Mouse (Mus musculus): ENCODE measurements around the gene Reps1. TPM values are rescaled to one million over a fixed set of nuclear protein-coding genes. Genes with fewer than 3 reads are reported as not detected.
A peak's percentile ranks its signal among the peaks of the same experiment; 100 is the strongest.

The Reps1 gene
- polyA plus RNA-seq, 1 experiment = 33.7 TPM

DNA sequence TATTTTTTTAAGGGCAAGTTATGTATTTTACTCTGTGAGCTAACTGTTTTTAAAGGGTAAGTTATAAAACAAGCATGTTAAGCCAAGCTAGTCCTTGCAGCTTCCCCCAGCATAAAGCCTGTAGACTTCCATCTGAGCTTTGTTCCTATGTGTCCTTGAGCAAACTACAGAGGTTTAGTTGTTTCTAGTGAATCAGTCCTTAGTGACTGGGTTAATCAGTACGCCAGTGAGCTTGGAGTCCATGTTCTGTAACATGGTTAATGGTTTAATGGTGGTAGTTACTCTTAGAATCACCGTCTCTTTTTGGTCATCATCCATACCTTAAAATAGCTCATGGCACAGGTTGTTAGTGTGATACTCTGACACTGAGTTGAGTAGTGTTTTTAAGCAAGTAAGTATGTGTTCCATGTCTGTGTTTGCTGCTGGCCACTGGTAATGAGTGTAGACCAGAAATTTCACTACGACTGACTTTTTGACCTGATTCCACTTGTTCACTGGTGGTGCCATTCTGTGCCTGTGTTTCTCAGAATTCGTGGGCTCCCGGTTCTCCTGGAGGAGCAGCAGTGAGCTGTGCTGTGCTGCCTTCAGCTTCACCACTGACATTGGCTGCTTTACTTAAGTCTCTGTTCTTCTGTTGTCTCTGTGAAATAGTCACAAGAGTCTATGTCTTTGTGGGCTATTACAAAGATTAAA is 18.9 kb downstream of the Reps1 start:
- TF ChIP-seq MYOD1 (IDR thresholded peaks at IDR 0.05; ENCODE audit: control insufficient read depth in 1 of 3, insufficient read length in 2 of 3, low read depth in 2 of 3) (no peak), TCF12 (IDR thresholded peaks at IDR 0.05; ENCODE audit: insufficient read depth, poor library complexity, severe bottlenecking) (no peak), SRF (IDR thresholded peaks at IDR 0.05; ENCODE audit: control insufficient read depth, insufficient read length, low read depth) (no peak), CEBPB (IDR thresholded peaks at IDR 0.05; ENCODE audit: insufficient read depth, poor library complexity, severe bottlenecking) (no peak), POLR2A (IDR thresholded peaks at IDR 0.05; ENCODE audit: insufficient read length, low read depth) (no peak), REST (IDR thresholded peaks at IDR 0.05; ENCODE audit: insufficient read depth, insufficient read length) (no peak), MYOG (IDR thresholded peaks at IDR 0.05; ENCODE audit: control insufficient read depth in 1 of 3, insufficient read depth in 1 of 3, insufficient read length in 2 of 3, low read depth in 2 of 3) (no peak), USF1 (IDR thresholded peaks at IDR 0.05; ENCODE audit: low read depth) (no peak), POLR2AphosphoS2 (IDR thresholded peaks at IDR 0.05; ENCODE audit: insufficient read length, low read depth) (no peak), TCF3 (IDR thresholded peaks at IDR 0.05; ENCODE audit: insufficient read length, low read depth) (no peak), E2F4 (IDR thresholded peaks at IDR 0.05; ENCODE audit: insufficient read depth) (no peak), MAX (IDR thresholded peaks at IDR 0.05; ENCODE audit: low read depth) (no peak)
- H3K36me3 ChIP-seq (ENCODE audit: control insufficient read depth, insufficient read depth) = peaks cover 9% of the 10 kb centered on the region
- H3K4me3 ChIP-seq = no peak overlapping the region

DNA sequence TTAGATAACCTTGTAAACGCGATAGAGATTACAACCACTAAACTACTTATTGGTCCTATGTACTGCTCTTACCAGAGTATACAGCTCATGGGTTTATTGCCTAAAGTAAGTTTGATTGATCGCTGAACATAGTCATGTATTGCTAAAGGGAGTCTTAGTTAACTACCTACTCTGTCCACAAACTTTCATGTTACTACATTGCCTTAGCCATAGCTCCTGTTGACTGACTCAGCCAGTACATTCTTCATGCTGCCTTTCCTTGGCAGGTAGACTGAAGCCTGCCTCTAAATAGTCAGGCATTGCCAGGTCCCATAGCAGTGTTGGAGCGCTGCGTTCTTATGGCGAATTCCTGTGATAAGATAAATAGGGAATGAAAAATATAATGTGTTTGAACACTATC is 20.2 kb downstream of the Reps1 start:
- peaks cover 49% of the 10 kb centered on the region for H3K79me2 ChIP-seq (ENCODE audit: control insufficient read depth, insufficient read depth)
- H3K27me3 ChIP-seq (ENCODE audit: control insufficient read depth, insufficient read depth, insufficient read length) = no peaks in the 10 kb centered on the region
- peaks cover 9% of the 10 kb centered on the region for H3K36me3 ChIP-seq (ENCODE audit: control insufficient read depth, insufficient read depth)
- H3K4me3 ChIP-seq = no peak overlapping the region
- H3K4me2 ChIP-seq (ENCODE audit: low read depth) = no peak overlapping the region
- no peak overlapping the region for H3ac ChIP-seq (ENCODE audit: control insufficient read depth, insufficient read length)
- TF ChIP-seq SRF (IDR thresholded peaks at IDR 0.05; ENCODE audit: control insufficient read depth, insufficient read length, low read depth) (no peak), MYOG (IDR thresholded peaks at IDR 0.05; ENCODE audit: control insufficient read depth in 1 of 3, insufficient read depth in 1 of 3, insufficient read length in 2 of 3, low read depth in 2 of 3) (no peak)

More for the DNA sequence above, 18.9 kb downstream of the Reps1 start:
- Histone ChIP-seq H3ac (ENCODE audit: control insufficient read depth, insufficient read length) (no peak overlapping the region), H3K27me3 (ENCODE audit: control insufficient read depth, insufficient read depth, insufficient read length) (no peaks in the 10 kb centered on the region), H3K79me2 (ENCODE audit: control insufficient read depth, insufficient read depth) (peaks cover 43% of the 10 kb centered on the region), H3K4me2 (ENCODE audit: low read depth) (no peak overlapping the region)

DNA sequence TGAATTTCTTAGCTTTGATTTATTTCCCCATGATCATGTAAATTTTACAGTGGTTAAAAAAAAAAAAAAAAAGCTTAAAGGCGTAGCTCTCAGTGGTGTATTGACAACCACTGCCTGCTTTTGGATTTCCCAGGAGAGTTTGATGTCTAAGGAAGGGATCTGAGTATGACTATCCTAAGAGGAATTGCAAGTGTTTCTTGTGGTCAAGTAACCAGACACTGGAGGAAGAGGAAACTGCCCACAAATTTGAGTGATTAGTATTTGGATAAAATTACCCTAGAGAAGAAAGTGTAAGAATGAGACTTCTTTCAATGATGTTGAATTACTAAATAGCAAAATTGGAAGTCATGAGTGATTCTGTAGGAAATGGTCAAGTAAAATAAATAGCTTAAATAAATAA is 25.9 kb downstream of the Reps1 start:
- Histone ChIP-seq H3K27me3 (ENCODE audit: control insufficient read depth, insufficient read depth, insufficient read length) (no peaks in the 10 kb centered on the region), H3K36me3 (ENCODE audit: control insufficient read depth, insufficient read depth) (peaks cover 9% of the 10 kb centered on the region), H3ac (ENCODE audit: control insufficient read depth, insufficient read length) (no peak overlapping the region), H3K4me3 (no peak overlapping the region), H3K4me2 (ENCODE audit: low read depth) (peak overlapping the region; percentile 55), H3K79me2 (ENCODE audit: control insufficient read depth, insufficient read depth) (peaks cover 30% of the 10 kb centered on the region)
- TF ChIP-seq REST (IDR thresholded peaks at IDR 0.05; ENCODE audit: insufficient read depth, insufficient read length) (no peak), TCF12 (IDR thresholded peaks at IDR 0.05; ENCODE audit: insufficient read depth, poor library complexity, severe bottlenecking) (no peak), USF1 (IDR thresholded peaks at IDR 0.05; ENCODE audit: low read depth) (no peak), POLR2A (IDR thresholded peaks at IDR 0.05; ENCODE audit: insufficient read length, low read depth) (no peak), E2F4 (IDR thresholded peaks at IDR 0.05; ENCODE audit: insufficient read depth) (no peak), MYOG (IDR thresholded peaks at IDR 0.05; ENCODE audit: control insufficient read depth in 1 of 3, insufficient read depth in 1 of 3, insufficient read length in 2 of 3, low read depth in 2 of 3) (no peak), POLR2AphosphoS2 (IDR thresholded peaks at IDR 0.05; ENCODE audit: insufficient read length, low read depth) (no peak), MYOD1 (IDR thresholded peaks at IDR 0.05; ENCODE audit: control insufficient read depth in 1 of 3, insufficient read length in 2 of 3, low read depth in 2 of 3) (no peak), CEBPB (IDR thresholded peaks at IDR 0.05; ENCODE audit: insufficient read depth, poor library complexity, severe bottlenecking) (no peak), SRF (IDR thresholded peaks at IDR 0.05; ENCODE audit: control insufficient read depth, insufficient read length, low read depth) (no peak), MAX (IDR thresholded peaks at IDR 0.05; ENCODE audit: low read depth) (no peak), TCF3 (IDR thresholded peaks at IDR 0.05; ENCODE audit: insufficient read length, low read depth) (no peak)

- Histone ChIP-seq H3K4me2 (ENCODE audit: low read depth) (no peak overlapping the region), H3K36me3 (ENCODE audit: control insufficient read depth, insufficient read depth) (peaks cover under 1% of the 10 kb centered on the region), H3ac (ENCODE audit: control insufficient read depth, insufficient read length) (no peak overlapping the region), H3K27me3 (ENCODE audit: control insufficient read depth, insufficient read depth, insufficient read length) (no peaks in the 10 kb centered on the region), H3K79me2 (ENCODE audit: control insufficient read depth, insufficient read depth) (peaks cover 31% of the 10 kb centered on the region), H3K4me3 (no peak overlapping the region)
- TF ChIP-seq USF1 (IDR thresholded peaks at IDR 0.05; ENCODE audit: low read depth) (no peak), POLR2A (IDR thresholded peaks at IDR 0.05; ENCODE audit: insufficient read length, low read depth) (no peak), CEBPB (IDR thresholded peaks at IDR 0.05; ENCODE audit: insufficient read depth, poor library complexity, severe bottlenecking) (peak; percentile 17; the same call in 1 of the 2 replicates)
Observed at GRCm38 (mm10) chr10:18082772-18083171, 27.1 kb downstream of the Reps1 start.

DNA sequence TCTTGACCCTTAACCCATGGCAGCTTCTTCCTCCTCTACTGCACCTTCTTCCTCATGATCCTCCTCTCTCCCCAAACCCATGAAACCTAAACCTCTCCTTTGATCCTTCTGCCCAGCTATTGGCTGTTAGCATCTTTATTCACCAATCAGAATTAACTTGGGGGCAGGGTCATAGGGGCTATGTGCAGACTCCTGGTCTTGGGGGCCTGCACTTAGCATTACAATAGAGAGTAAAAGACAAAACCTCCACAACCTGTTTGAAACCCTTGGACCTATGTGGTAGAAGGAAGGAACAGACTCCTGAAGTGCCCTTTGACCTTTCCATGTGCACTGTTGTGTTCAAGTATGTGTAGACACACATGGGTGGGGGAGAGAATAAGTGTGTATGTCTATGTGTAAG is 35.0 kb downstream of the Reps1 start:
- Histone ChIP-seq H3K27me3 (ENCODE audit: control insufficient read depth, insufficient read depth, insufficient read length) (no peaks in the 10 kb centered on the region), H3K36me3 (ENCODE audit: control insufficient read depth, insufficient read depth) (peaks cover 20% of the 10 kb centered on the region), H3ac (ENCODE audit: control insufficient read depth, insufficient read length) (no peak overlapping the region), H3K4me2 (ENCODE audit: low read depth) (no peak overlapping the region), H3K4me3 (no peak overlapping the region), H3K79me2 (ENCODE audit: control insufficient read depth, insufficient read depth) (peaks cover 22% of the 10 kb centered on the region)
- TF ChIP-seq SRF (IDR thresholded peaks at IDR 0.05; ENCODE audit: control insufficient read depth, insufficient read length, low read depth) = no peak
- no peak for TF ChIP-seq TCF3 (IDR thresholded peaks at IDR 0.05; ENCODE audit: insufficient read length, low read depth)
- no peak for TF ChIP-seq MAX (IDR thresholded peaks at IDR 0.05; ENCODE audit: low read depth)
- TF ChIP-seq MYOG (IDR thresholded peaks at IDR 0.05; ENCODE audit: control insufficient read depth in 1 of 3, insufficient read depth in 1 of 3, insufficient read length in 2 of 3, low read depth in 2 of 3) = no peak
- TF ChIP-seq TCF12 (IDR thresholded peaks at IDR 0.05; ENCODE audit: insufficient read depth, poor library complexity, severe bottlenecking) = no peak
- TF ChIP-seq REST (IDR thresholded peaks at IDR 0.05; ENCODE audit: insufficient read depth, insufficient read length) = no peak
- TF ChIP-seq MYOD1 (IDR thresholded peaks at IDR 0.05; ENCODE audit: control insufficient read depth in 1 of 3, insufficient read length in 2 of 3, low read depth in 2 of 3) = no peak
- no peak for TF ChIP-seq POLR2A (IDR thresholded peaks at IDR 0.05; ENCODE audit: insufficient read length, low read depth)
